Mouse (Mus musculus) hindlimb bud, embryonic 11.5 days (tissue): ENCODE results near the gene Kpna3.
A peak's percentile ranks its signal among the peaks of the same experiment; 100 is the strongest.

ENCODE experiments used
- DNase-seq: peaks from one replicate; pipeline ENCODE4 v3.0.0-alpha.2; 2012; ENCODE audit warnings: low read depth, low spot score; ENCODE audit errors: extremely low spot score

Gene Kpna3

GRCm38 (mm10) chr14:61322740-61323139 is 116.9 kb downstream of the Kpna3 start:
- DNase-seq = no peak

DNA sequence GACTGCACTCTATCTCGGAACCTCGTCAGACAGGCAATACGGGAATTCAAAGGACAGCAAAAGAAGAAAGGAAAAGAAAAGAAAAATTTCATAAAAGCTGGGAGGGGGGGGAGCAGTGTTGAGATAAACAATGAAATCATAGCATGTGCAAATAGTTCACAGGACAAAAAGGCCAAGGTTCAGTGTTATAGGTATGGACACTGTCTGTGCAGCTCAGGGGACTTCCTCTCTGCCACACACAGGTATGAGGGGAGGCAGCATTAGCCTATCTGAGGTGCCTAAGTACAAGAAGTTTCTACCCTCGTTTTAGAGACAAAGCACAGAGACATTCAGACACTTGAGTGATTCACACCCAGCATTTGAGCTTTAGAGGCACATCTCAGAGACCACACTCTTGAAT is 118.5 kb downstream of the Kpna3 start:
- DNase-seq = no peak

GRCm38 (mm10) chr14:61320765-61321164 is 118.9 kb downstream of the Kpna3 start:
- DNase-seq = no peak

GRCm38 (mm10) chr14:61316861-61317260 is 122.8 kb downstream of the Kpna3 start:
- DNase-seq = peak; percentile 53
